In the genomic region with DNA sequence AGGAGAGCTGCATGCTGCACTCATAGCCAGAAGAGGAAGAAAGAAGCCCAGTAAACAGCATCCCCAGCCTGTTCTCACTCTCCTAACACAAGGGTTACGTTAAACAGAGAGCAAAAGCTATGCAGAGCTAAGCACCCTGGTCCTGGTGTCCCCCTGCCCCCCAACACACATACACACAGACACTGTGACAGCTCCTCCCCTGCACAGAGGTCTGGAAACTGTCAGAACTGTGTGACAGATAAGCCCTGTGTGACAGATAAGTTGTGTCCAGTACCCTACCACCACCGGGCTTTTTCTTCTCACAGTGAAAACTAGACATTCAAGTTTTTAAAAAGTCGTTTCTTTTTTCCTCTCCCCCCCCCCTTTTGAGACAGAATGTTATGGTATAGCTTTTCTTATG, we compare ENCODE assay signal across 15 mouse cellular contexts. TPM values are rescaled to one million over a fixed set of nuclear protein-coding genes. Genes with fewer than 3 reads are reported as not detected.
DNase-seq lines count a peak whose midpoint lies in the region; ATAC-seq and TF ChIP-seq lines count a peak whose summit lies in the region.
"Had no signal": no experiment of that assay in that cellular context is flagged by ENCODE, and none has a peak within 500 bp of the region (broad histone marks: within the 10 kb centered on the region; RNA-seq: fewer than 3 reads in every experiment).

No protein-coding gene starts in this region.

- H3K9ac ChIP-seq in heart, adult 2 months (ENCODE audit: low read depth, low read length), result no peak overlapping the region
- peak overlapping the region; percentile 56; the same call in 1 of the 2 replicates for H3K9ac ChIP-seq in heart, embryonic 16.5 days (ENCODE audit: low read length)
- H3K9ac ChIP-seq in forebrain, embryonic 14.5 days (ENCODE audit: low read length), result no peak overlapping the region
- H3K9ac ChIP-seq: midbrain, embryonic 12.5 days had no signal

- intact Hi-C loops in heart, adult 2 months (cut with DNase I), result no loop called here
- intact Hi-C loops in heart, postnatal 36 days (cut with DNase I), result no loop called here

- 9% methylated on average over 3 of the region's 3 CpGs for WGBS in heart, adult 2 months
- WGBS in heart, embryonic 16.5 days, result 5% methylated on average over 3 of the region's 3 CpGs
- 42% methylated on average over 3 of the region's 3 CpGs for WGBS in forebrain, embryonic 14.5 days

- no peak for DNase-seq in heart, adult 2 months
- DNase-seq in heart, postnatal 36 days, result no peak
- no peak for DNase-seq in forebrain, embryonic 14.5 days (ENCODE audit: low spot score)
- no peak for DNase-seq in urinary bladder, adult 18-20 months (ENCODE audit: low spot score in 2 of 2)
- DNase-seq: adrenal gland, postnatal 14 days; cerebellum, adult 2 months; gastrocnemius, adult 2 months; kidney, postnatal 10 days had no signal

- no peak for ATAC-seq in megakaryocyte, adult 5-6 weeks (ENCODE audit: poor library complexity, severe bottlenecking)
- peak; percentile 93 for ATAC-seq in heart, embryonic 16.5 days (replicated peaks; ENCODE audit: extremely low read depth, insufficient read depth, low FRiP score)
- peak; percentile 87 for ATAC-seq in megakaryocyte progenitor cell, adult 5-6 weeks (replicated peaks; ENCODE audit: poor library complexity)
- ATAC-seq in forebrain, embryonic 14.5 days, result no peak
- ATAC-seq: Patski had no signal

- TF ChIP-seq POLR2A in heart, adult 2 months (IDR thresholded peaks at IDR 0.05; ENCODE audit: insufficient read depth, low read depth, low read length), result no peak

- H3K4me1 ChIP-seq in heart, adult 2 months (ENCODE audit: control insufficient read depth, insufficient read depth, low read length), result peaks cover 6% of the 10 kb centered on the region
- H3K4me1 ChIP-seq in megakaryocyte, embryonic 14.5 days, result peaks cover 32% of the 10 kb centered on the region
- peaks cover 29% of the 10 kb centered on the region for H3K4me1 ChIP-seq in heart, embryonic 16.5 days (ENCODE audit: control insufficient read depth, insufficient read depth, low read length)
- no peaks in the 10 kb centered on the region for H3K4me1 ChIP-seq in forebrain, embryonic 14.5 days (ENCODE audit: control insufficient read depth, insufficient read depth, low read length)

- no peaks in the 10 kb centered on the region for H3K27me3 ChIP-seq in heart, adult 2 months (ENCODE audit: control insufficient read depth, insufficient read depth, low read length)
- H3K27me3 ChIP-seq in megakaryocyte, embryonic 14.5 days (replicated peaks), result no peaks in the 10 kb centered on the region
- H3K27me3 ChIP-seq in heart, embryonic 16.5 days (ENCODE audit: control insufficient read depth, insufficient read depth, low read length), result no peaks in the 10 kb centered on the region
- no peaks in the 10 kb centered on the region for H3K27me3 ChIP-seq in forebrain, embryonic 14.5 days (replicated peaks; ENCODE audit: control insufficient read depth, insufficient read depth, low read length)
- H3K27me3 ChIP-seq: midbrain, embryonic 12.5 days; Patski had no signal

- no peaks in the 10 kb centered on the region; the same call in 1 of the 2 replicates for H3K9me3 ChIP-seq in megakaryocyte, embryonic 14.5 days
- H3K9me3 ChIP-seq in heart, embryonic 16.5 days (replicated peaks; ENCODE audit: control insufficient read depth, low read length), result no peaks in the 10 kb centered on the region
- H3K9me3 ChIP-seq in forebrain, embryonic 14.5 days (replicated peaks; ENCODE audit: control insufficient read depth, low read length), result no peaks in the 10 kb centered on the region
- H3K9me3 ChIP-seq: midbrain, embryonic 12.5 days had no signal

- peak overlapping the region; percentile 51 for H3K4me2 ChIP-seq in heart, embryonic 16.5 days (ENCODE audit: low read depth, low read length)
- no peak overlapping the region for H3K4me2 ChIP-seq in forebrain, embryonic 14.5 days (ENCODE audit: low read length)
- H3K4me2 ChIP-seq: midbrain, embryonic 12.5 days had no signal

- TF ChIP-seq CTCF in heart, adult 2 months (IDR thresholded peaks at IDR 0.05), result no peak

- TF ChIP-seq EP300 in heart, adult 2 months (IDR thresholded peaks at IDR 0.05; ENCODE audit: insufficient read depth, low read depth, low read length), result no peak

- no peak overlapping the region for H3K4me3 ChIP-seq in heart, adult 2 months
- peak overlapping the region; percentile 59 for H3K4me3 ChIP-seq in megakaryocyte, embryonic 14.5 days (replicated peaks)
- H3K4me3 ChIP-seq in heart, embryonic 16.5 days (ENCODE audit: low read length), result 0 out of 2 replicates have a peak overlapping the region, but pooled peaks have one; percentile 10
- no peak overlapping the region for H3K4me3 ChIP-seq in forebrain, embryonic 14.5 days (ENCODE audit: low read depth, low read length)
- H3K4me3 ChIP-seq: erythroblast, embryonic 14.5 days; gastrocnemius, adult 2 months; midbrain, embryonic 12.5 days had no signal

- H3K27ac ChIP-seq in heart, adult 2 months, result peak overlapping the region; percentile 15; the same call in 1 of the 2 replicates
- H3K27ac ChIP-seq in heart, embryonic 16.5 days (ENCODE audit: low read length), result peak overlapping the region; percentile 95
- no peak overlapping the region for H3K27ac ChIP-seq in forebrain, embryonic 14.5 days (ENCODE audit: low read depth, low read length)
- H3K27ac ChIP-seq: gastrocnemius, adult 2 months; midbrain, embryonic 12.5 days had no signal

- peaks cover 2% of the 10 kb centered on the region; the same call in 1 of the 2 replicates for H3K36me3 ChIP-seq in heart, adult 2 months (ENCODE audit: control insufficient read depth, insufficient read depth, low read length)
- no peaks in the 10 kb centered on the region for H3K36me3 ChIP-seq in megakaryocyte, embryonic 14.5 days (replicated peaks; ENCODE audit: low read length)
- H3K36me3 ChIP-seq in heart, embryonic 16.5 days (ENCODE audit: control insufficient read depth, insufficient read depth), result no peaks in the 10 kb centered on the region
- no peaks in the 10 kb centered on the region for H3K36me3 ChIP-seq in forebrain, embryonic 14.5 days (ENCODE audit: control insufficient read depth, insufficient read depth, low read length)
- H3K36me3 ChIP-seq: midbrain, embryonic 12.5 days had no signal

- no peaks in the 10 kb centered on the region for H3K79me2 ChIP-seq in heart, adult 2 months (replicated peaks; ENCODE audit: control insufficient read depth, insufficient read depth, low read length)

RNA-seq across cellular contexts. Expression of a gene that starts 19.4 kb away (rescaled TPM):
- 10 to 100 TPM; 43.9 to 49.0 TPM for total RNA-seq in heart, adult 2 months (2021)
- 19.1 and 27.5 TPM in 2 replicates for polyA plus RNA-seq in heart, adult 2 months (2012; rRNA removed)
- total RNA-seq in heart, postnatal 36 days (2021), result 10 to 100 TPM; 44.8 to 55.3 TPM
- 0.46 and 0.87 TPM in 2 replicates for polyA plus RNA-seq in megakaryocyte, embryonic 14.5 days (2012; ENCODE audit: insufficient read depth, low replicate concordance)
- 29.2 and 38.7 TPM in 2 replicates for total RNA-seq in megakaryocyte, adult 5-6 weeks (2015)
- total RNA-seq in megakaryocyte, adult 5-6 weeks (2017), result 31.4 and 36.5 TPM in 2 replicates
- 11.8 and 14.4 TPM in 2 replicates for polyA plus RNA-seq in heart, embryonic 16.5 days (2015; fragmentation: Nextera tagmentation; extraction: Ambion mirVana)
- total RNA-seq in megakaryocyte progenitor cell, adult 5-6 weeks (2015), result 54.4 and 64.4 TPM in 2 replicates
- 57.8 and 85.7 TPM in 2 replicates for total RNA-seq in megakaryocyte progenitor cell, adult 5-6 weeks (2017)
- 16.2 and 16.8 TPM in 2 replicates for polyA plus RNA-seq in forebrain, embryonic 14.5 days (2014; fragmentation: Nextera tagmentation; extraction: Ambion mirVana)

Comparison
In these comparisons a context has a peak if more than half of its experiments do, and no peak if none do; other contexts are left out.
1. H3K4me3 ChIP-seq: peak in megakaryocyte, embryonic 14.5 days (single experiment) and heart, embryonic 16.5 days (single experiment); none in heart, adult 2 months (single experiment) and forebrain, embryonic 14.5 days (single experiment).
2. ATAC-seq: peak in heart, embryonic 16.5 days (single experiment) and megakaryocyte progenitor cell, adult 5-6 weeks (single experiment); none in megakaryocyte, adult 5-6 weeks (single experiment) and forebrain, embryonic 14.5 days (single experiment).